Mouse (Mus musculus): ENCODE measurements around the gene Serhl. TPM values are rescaled to one million over a fixed set of nuclear protein-coding genes. Genes with fewer than 3 reads are reported as not detected.
A peak's percentile ranks its signal among the peaks of the same experiment; 100 is the strongest.
"Not testable (repeated sequence)": the region's sequence is repeated elsewhere in the genome, so short reads cannot be mapped to it uniquely, and the experiment has no call there.

Gene Serhl
- total RNA-seq (2021) = 1 to 10 TPM; 8.4 to 9.4 TPM

DNA sequence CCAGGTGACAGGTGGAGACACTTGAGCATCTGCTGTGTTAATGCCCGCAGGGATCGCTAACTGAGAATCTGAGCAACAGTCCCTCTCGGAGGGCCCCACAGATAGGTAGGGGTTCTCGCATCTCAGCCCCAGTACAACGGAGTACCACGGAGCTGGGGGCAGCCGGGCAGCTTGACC lies at the start of gene Serhl:
TSS of gene Serhl (plus strand) at position 78 of the 177 bp plus-strand sequence.
- no peak for DNase-seq (ENCODE audit: extremely low spot score in 1 of 2, low spot score in 1 of 2)

DNA sequence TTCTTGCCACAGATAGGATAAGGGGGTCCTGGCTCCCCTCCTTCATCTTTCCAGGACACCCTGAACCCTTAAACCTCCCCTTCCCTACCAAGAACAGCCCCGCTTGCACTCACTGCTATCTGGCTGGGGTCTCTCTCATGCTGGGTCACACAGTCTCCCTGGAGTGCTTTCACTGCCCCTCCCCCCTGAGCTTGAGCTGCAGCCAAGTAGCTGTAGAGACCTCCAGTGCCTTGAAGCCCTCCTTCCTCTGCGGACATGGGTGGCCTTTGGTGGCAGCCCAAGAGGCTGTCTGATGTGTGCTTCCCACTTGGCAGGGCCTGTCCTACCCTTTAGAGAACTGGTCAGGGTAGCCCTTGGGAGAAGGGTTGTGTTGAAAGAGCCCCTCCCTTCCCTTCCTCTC lies 49.1 kb upstream of the Serhl start:
- DNase-seq (ENCODE audit: extremely low spot score in 1 of 2, low spot score in 1 of 2) = no peak

DNA sequence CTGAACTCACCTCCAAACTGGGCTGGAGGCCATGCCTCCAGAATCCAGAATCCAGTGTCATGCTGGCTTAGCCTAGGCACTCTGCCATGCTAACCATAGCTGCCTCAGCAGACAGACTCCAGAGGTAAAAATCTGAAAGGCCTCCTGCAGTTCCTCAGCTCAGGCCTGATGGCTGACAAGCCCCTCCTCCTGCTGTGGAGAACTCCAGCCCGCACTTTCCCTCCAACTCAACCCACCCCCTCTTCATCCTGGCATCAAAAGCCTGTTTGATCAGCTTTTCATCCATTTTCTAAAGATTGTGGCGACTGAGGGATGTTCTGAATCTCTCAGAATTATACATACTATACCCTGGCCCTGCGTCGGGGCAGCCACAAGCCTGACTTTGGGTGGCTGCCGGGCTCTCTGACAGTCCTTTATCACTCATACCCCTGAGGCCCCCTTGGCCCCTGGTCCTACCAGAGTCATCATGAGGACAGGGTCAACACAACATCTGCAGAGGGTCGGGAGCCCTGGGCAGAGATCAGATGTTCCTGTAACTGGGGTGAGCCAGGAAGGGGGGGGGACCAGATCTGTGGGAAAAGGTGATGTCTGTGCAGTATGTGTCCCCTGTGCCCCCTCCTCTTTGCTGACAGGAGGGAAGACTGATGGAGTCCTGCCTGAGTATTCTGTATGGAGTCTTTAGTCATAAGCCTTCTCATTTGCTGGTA lies 46.5 kb upstream of the Serhl start:
- peak in 1 of 2 experiments; percentile 49 for DNase-seq (ENCODE audit: extremely low spot score in 1 of 2, low spot score in 1 of 2)

DNA sequence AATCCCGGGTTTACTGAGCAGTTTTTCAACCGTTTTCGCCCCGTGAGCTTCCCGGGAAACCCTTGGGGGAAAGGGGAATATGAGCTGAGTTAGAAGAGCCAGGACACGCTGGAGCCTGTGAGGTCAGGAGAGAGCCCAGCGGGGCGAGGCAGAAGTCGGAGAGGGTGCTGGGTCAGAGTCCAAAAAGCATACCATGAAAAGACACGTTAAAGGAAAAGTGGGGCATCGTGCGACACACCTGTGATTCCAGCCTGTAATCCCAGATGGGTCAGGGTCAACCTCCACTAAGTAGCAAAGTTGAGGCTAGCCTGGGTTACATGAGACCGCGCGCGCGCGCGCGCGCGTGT lies 46.0 kb upstream of the Serhl start:
- no peak for DNase-seq (ENCODE audit: extremely low spot score in 1 of 2, low spot score in 1 of 2)

DNA sequence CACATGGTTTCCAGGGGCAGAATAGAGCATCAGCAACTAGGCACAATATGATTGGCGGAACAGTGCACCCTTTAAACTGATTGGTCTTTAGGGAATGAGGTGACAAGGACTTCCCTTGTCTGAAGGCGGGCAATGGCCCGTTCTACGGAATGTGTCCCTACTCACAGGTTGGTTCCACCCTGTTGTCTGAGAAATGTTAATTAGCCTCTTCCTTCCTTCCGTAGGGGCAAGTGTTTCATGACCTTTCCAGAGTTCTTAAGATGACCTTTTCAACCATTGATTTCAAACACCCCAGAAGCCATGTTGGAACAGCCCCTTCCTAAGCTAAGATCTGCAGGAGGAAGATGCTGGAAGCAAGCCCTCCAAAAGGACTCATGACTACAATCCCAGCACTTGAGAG lies 43.7 kb upstream of the Serhl start:
- not testable (repeated sequence) for DNase-seq (ENCODE audit: extremely low spot score in 1 of 2, low spot score in 1 of 2)

DNA sequence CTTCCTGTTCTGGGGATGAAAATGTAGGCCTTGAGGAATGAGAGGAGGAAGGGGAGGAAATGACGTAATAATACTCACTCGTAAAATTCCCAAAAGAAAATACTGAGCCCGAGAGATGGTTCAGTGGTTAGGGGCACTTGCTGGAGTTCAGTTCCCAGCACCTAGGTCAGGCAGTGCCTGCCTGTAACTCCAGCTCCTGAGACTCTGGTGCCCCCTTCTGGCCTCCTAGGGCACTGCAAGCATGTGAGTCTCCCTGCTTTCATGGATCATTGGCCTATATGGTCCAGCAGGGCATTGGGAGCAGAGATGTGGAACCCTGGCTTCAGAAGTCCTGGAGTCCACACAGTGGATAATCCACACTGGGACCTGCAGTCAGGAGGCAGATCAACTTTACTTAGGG lies 43.0 kb upstream of the Serhl start:
- no peak for DNase-seq (ENCODE audit: extremely low spot score in 1 of 2, low spot score in 1 of 2)

DNA sequence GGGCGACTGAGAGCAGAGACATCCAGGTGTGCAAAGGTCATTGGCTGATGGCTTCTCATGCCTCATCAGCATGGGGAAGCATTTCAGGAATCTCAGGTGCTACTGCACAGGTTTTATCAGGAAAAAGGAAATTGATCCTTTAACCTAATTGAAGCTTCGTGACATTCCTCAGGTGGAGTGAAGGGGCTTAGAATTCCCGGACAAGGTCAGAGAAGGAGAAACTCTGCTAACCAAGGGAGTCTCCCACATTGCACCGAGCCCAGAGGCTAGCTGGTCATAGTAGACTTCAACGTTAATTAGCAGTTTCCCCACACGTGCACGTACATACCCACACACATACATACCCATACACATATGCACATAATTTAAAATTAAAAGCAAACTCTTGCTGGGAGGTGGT lies 42.6 kb upstream of the Serhl start:
- DNase-seq (ENCODE audit: extremely low spot score in 1 of 2, low spot score in 1 of 2) = no peak

DNA sequence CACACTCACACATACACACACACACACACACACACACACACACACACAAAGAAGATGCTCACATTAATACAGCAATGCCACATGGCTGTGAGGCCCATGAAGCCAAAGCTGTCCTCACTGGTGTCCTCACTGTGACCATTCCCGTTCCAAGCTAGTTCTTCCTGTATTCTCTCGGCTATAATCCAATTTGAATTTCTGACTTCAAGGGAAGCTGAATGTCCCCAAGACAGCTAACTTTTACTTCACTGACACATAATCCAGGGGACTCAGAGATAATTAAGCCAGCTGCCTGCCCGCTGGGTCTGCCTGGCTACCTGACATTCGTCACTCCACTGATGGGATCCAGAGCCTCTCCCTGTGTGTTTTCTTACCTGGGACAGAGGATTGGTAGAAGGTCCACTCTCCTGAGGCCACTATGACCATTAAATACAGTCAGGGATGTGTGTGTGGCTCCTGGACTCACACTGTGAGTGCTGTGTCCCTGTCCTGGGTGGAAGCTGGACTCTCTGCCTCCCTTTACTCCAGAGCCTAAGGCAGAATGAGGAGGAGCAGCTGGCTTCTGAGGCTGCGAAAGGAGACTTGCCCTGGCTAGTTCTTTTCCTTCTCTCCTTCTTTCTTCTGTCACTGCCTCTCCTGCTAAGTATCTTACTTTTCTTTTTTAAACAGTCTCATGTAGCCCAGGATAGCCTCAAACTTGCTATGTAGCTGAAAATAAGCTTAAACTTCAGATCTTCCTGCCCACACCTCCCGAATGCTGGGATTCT lies 36.8 kb upstream of the Serhl start:
- no peak for DNase-seq (ENCODE audit: extremely low spot score in 1 of 2, low spot score in 1 of 2)

DNA sequence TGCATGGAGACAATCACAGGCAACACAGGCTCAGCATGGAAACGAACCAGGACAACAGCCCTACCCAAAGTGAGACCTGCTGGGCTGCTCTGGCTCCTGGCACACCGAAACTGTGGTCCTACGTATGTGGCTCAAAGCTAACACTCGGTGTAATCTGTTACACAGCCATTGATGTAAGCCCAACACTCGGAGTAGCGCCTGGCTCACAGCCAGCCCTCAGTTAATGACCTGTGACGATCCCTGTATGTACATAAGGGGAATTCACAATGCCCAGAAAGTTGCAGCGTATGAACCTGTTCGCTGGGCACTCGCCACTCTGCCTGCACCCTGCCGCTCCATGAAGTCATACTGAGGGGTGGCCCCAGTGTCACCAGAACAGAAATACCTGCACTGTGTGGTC lies 36.0 kb upstream of the Serhl start:
- DNase-seq (ENCODE audit: extremely low spot score in 1 of 2, low spot score in 1 of 2) = no peak

DNA sequence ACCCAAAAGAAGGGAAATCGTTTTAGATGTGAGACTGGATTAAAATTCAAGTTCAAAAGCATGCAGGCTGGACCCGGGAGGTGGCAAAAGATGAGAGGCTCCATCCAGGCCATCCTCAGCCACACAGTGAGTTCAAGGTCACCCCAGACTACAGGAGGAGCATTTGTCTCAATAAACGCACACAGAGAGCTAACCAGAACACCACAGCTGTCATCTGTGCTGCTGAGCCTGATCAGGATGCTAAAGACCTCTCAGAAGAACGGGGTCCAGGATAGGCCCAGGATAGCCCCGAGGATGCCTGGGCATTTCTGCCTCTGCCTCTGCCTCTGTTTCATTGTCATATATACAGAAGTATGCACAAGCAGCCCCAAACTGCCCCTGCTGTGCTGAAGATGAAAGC lies 33.7 kb upstream of the Serhl start:
- no peak for DNase-seq (ENCODE audit: extremely low spot score in 1 of 2, low spot score in 1 of 2)

DNA sequence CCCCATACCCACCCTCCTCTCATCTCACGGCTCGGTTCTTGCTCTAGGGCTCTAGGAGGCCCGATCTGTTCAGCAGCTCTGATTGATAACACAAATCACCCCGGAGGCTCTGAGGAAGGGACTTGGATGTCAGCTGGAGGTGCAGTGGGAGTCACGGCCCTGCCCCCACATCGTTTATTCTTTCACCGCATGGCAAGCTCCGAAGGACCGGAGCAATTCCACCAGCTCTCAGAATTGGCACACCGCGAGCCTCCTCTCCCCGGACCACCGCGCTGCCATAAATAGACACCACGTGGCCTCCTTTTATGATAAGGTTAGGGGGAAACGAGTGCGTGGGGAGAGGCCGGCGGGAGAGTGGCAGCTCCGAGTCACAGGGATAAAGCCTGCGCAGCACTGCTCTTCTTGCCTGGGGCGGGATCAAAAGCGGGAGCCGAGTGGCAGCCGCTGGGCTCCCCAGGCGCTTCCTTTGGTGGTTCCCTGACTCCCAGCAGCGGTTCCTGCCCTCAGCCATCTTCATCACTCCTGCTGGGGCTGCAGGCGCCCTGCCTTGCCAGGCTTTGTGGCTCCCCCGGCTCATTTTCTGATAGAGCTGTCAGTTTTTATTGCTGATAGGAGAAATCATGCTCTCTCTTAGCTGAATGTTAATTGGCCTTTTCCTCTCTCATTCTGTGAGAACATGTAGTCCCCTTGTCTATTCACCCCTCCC lies 32.8 kb upstream of the Serhl start:
- peak; percentile 51 to 65 for DNase-seq (ENCODE audit: extremely low spot score in 1 of 2, low spot score in 1 of 2)

DNA sequence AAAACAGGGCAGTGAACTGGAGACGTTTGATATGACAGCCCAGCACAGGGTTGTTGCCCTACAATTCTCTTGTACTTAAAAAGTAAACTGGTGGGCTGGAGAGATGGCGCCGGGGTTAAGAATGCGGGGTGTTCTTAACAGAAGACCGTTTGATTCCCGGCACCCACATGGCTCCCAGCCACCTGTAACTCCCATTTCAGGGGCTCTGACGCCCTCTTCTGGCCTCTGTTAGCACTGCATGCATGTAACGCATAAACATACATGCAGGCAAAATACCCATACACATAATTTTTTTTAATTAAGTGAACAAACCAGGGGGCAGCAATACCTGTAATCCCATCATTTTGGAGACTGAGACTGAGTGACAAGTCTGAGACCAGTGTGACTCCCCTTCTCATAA lies 31.8 kb upstream of the Serhl start:
- no peak for DNase-seq (ENCODE audit: extremely low spot score in 1 of 2, low spot score in 1 of 2)

DNA sequence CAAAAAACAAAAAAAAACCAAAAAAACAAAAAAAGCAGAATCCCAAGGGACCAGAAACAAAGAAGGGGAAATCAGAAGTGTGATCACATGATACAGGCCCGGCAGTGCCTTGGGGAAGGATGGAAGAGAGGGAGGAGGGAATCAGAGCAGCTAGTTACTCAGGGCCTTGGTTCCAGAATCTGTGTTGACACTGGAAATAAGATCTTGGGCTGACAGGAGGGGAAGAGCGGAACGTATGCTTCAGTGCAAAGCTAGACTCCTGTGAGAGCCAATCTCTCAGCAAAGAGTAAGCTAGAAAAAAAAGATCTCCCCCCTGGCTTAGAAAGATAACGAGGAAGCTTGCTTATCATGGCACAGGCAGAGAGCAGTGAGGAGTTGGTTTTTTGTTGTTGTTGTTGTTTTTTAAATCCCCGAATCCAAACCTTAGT lies 30.1 kb upstream of the Serhl start:
- no peak for DNase-seq (ENCODE audit: extremely low spot score in 1 of 2, low spot score in 1 of 2)

DNA sequence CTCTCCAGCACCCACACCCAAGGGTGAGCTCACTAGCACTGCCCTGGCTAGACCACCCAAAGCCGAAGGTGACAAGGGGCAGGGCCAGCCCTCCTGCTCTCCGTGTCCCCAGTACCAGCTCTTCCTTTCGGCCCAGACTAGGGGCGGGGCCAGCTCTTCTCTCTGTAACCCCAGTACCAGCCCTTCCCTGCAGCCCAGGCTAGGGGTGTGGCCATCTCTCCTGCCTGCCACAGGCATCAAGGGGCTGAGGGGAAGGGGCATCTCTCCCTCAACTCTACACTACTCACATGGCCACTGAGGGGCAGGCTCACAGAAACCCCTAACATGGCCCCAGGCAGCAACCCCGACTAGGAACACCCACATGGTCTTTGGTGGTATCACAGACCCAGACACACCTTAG lies 27.6 kb upstream of the Serhl start:
- DNase-seq (ENCODE audit: extremely low spot score in 1 of 2, low spot score in 1 of 2) = no peak

DNA sequence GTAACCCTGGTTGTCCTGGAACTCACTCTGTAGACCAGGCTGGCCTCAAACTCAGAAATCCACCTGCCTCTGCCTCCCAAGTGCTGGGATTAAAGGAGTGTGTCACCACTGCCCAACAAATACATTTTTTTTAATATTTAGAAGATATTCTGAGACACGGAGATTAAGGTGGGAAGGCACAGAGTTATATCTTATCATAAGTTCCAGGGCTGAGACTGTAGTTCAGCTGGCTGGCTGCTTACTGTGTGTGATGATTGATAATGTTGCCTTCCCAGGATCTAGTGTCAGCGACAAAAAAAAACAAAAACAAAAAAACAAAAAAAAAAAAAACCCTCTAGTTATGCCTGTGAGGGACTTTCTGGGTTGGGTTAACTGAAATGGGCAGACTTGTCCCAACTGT lies 26.7 kb upstream of the Serhl start:
- DNase-seq (ENCODE audit: extremely low spot score in 1 of 2, low spot score in 1 of 2) = not testable (repeated sequence)

DNA sequence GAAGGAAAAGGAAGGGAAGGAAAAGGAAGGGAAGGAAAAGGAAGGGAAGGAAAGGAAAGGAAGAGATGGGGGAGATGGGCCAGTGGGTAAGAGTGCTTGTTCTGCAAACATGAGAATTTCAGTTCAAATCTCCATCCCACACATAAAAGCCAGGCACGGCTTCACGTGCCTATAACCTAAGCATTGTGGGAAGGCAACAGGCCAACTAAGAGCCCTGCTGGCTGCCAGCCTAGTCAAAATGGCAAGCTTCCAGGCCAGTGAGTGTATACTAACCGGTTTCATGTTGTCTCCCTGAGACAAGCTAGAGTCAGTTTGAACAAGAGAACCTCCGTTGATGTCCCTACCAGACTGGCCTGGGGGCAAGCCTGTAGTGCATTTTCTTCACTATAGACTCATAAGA lies 23.8 kb upstream of the Serhl start:
- DNase-seq (ENCODE audit: extremely low spot score in 1 of 2, low spot score in 1 of 2) = peak in 1 of 2 experiments; percentile 54

DNA sequence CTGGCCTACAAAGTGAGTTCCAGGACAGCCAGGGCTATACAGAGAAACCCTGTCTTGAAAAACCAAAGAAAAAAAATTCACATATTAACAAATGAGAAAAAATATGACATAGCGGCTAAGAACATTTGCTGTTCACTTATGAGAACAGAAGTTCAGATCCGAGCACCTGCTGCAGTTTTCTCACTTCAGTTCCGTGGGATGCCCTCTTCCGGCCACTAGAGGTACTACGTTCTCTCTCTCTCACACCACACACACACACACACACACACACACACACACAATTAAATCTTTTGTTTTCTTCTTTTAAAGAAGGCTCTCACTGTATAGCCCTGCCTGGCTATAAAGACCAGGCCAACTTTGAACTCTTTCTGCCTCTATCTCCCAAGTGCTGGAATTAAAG lies 21.0 kb upstream of the Serhl start:
- DNase-seq (ENCODE audit: extremely low spot score in 1 of 2, low spot score in 1 of 2) = no peak

DNA sequence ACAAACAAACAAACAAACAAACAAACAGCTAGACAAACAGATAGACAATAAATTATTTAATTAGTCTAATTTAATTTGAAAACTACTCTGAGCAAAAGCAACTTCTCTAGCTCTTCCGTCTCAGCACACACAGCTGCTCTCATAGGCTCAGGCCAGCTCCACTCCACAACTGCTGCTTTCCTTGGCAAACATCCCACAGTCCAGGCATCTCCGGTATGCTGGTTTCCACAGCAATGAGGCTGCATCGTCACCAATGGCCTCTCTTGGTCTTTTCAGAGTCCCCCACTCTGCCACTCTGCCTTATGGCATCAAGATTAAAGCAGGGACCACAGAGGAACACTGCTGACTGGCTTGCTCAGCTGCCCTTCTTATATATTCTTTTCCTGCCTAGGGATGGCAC lies 18.4 kb upstream of the Serhl start:
- no peak for DNase-seq (ENCODE audit: extremely low spot score in 1 of 2, low spot score in 1 of 2)

DNA sequence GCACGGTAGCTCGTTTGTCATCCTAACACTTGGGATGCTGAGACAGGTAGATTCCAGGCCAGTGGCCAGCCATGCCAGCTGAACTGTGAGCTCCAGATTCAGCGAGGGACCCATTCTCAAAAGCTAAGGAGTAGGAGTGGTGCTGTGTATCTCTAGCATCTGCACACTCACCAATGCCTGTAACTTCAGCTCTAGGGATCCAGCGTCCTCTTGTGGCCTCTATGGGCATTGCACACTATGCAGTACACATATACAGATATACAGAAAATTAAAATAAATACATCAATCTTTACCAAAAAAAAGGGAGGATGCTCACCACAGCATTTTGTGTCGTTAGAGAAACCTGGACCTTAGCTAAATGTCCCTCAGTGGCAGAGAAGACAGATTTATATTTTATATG lies 17.6 kb upstream of the Serhl start:
- no peak for DNase-seq (ENCODE audit: extremely low spot score in 1 of 2, low spot score in 1 of 2)

DNA sequence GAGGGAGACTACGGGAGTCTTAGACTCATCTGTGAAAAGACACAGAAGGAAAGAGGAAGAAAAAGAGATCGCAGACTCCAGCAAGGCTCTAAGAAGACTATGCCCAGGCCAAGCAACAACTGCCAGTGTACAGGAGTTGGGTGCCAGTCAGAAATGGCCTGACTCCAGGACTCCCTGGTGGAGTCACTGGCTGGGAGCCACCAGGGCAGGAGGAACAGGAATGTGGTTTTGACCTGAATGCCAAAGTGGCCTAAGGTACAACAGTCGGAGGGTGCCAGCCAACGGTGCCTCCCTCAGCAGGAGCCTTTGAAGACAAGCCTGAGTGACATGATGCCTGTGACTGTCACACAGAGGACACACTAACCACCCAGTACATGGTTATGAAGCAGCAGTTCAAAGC lies 15.1 kb upstream of the Serhl start:
- DNase-seq (ENCODE audit: extremely low spot score in 1 of 2, low spot score in 1 of 2) = no peak

DNA sequence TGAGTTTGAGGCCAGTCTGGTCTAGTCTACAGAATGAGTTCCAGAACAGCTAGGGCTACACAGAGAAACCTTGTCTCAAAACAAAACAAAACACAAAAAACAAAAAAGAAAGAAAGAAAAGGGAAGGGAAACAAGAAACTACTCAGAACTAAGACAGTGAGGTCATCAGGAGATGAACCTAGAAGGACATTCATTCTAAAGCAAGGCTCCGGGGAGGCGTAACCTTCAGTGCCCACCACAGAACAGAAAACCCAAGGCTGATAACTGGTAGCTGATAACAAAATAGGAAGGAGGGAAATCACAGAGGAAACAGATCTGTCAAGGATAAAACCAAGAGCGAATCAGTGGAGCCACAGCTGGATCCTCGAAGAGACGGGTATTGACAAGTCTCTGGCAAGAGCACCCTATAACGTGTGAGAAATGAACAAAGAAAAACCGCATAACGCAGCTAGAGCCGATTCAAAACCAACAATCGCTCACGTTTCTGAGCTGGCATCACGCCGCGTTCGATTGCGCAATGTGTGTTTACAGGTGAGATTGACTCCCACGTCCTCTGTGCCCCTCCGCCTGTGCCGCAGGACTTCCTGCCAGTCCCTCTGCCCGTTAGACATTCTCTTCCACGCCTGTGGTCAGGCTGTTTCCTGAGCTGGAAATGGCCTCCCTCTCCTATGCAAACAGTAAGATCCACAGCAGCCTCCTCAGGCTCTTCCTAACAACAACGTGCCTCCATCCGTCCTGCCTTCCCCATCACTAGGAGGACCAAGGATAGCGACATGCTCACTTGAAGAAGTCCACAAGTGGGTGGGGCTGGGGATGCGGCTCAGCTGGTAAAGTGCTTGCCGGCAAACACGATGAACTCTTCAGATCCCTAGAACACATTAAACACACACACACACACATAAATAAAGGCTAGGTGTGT lies 13.4 kb upstream of the Serhl start:
- DNase-seq (ENCODE audit: extremely low spot score in 1 of 2, low spot score in 1 of 2) = no peak
